Mouse (Mus musculus) inflammation-experienced regulatory T-cells, adult 6 months (primary cell): ENCODE data around the gene Itgbl1. TPM values are rescaled to one million over a fixed set of nuclear protein-coding genes. Genes with fewer than 3 reads are reported as not detected.

ENCODE experiments used
- ATAC-seq: one replicate; pipeline ENCODE4 v1.8.0; 2017
- polyA plus RNA-seq, 3 experiments: library from polyadenylated mRNA; unstranded; fragments of 100-300 nt; shearing (Covaris generic); gene quantifications; one replicate each; pipeline ENCODE4 v1.2.1; 2017

Itgbl1 gene
- polyA plus RNA-seq, 3 experiments from 2014 or later: not detected

- ATAC-seq: no peak
Measured at GRCm38 (mm10) chr14:123990591-123991195, 330.9 kb downstream of the Itgbl1 start.

Other genes starting within 250 kb of the Itgbl1 start
- gene Nalcn, start 32.8 kb upstream of the Itgbl1 start, polyA plus RNA-seq: not detected